Mouse (Mus musculus) liver, postnatal 0 days (tissue): ENCODE measurements around the gene Npas1. TPM values are rescaled to one million over a fixed set of nuclear protein-coding genes. Genes with fewer than 3 reads are reported as not detected.

Experiments used
- ATAC-seq: fragments of 200-750 bp; cut with Nextera tagmentation; 2 replicates; pipeline ENCODE4 v1.8.0; 2017; ENCODE audit warnings: mild to moderate bottlenecking, moderate library complexity
- DNase-seq: peaks from one replicate; pipeline ENCODE4 v3.0.0-alpha.2; 2016
- H3K27ac ChIP-seq: fragments of 300-500 bp; sonication (generic); 2 replicates; pipeline ENCODE4 v1.5.1; 2014; ENCODE audit warnings: antibody characterized with exemption, moderate library complexity, mild to moderate bottlenecking, low read depth
- H3K27me3 ChIP-seq: fragments of 300-500 bp; sonication (generic); 2 replicates; pipeline ENCODE4 v1.6.1; 2014; ENCODE audit warnings: low read length, control low read depth, mixed read lengths; ENCODE audit not compliant: insufficient read depth
- H3K36me3 ChIP-seq: fragments of 300-500 bp; sonication (generic); replicated peaks from 2 replicates; pipeline ENCODE4 v1.6.1; 2014; ENCODE audit warnings: mild to moderate bottlenecking, control low read depth, low read length, moderate library complexity, mixed read lengths; ENCODE audit not compliant: insufficient read depth
- H3K4me1 ChIP-seq: fragments of 300-500 bp; sonication (generic); 2 replicates; pipeline ENCODE4 v1.6.1; 2014; ENCODE audit warnings: antibody characterized with exemption, mild to moderate bottlenecking, control low read depth; ENCODE audit not compliant: insufficient read depth
- H3K4me2 ChIP-seq: fragments of 300-500 bp; sonication (generic); 2 replicates; pipeline ENCODE4 v1.6.1; 2014; ENCODE audit warnings: low read depth, mild to moderate bottlenecking, low read length, moderate library complexity, mixed read lengths
- H3K4me3 ChIP-seq: fragments of 300-500 bp; sonication (generic); 2 replicates; pipeline ENCODE4 v1.5.1; 2014; ENCODE audit warnings: low read depth, low read length
- H3K9ac ChIP-seq: fragments of 300-500 bp; sonication (generic); replicated peaks from 2 replicates; pipeline ENCODE4 v1.6.1; 2014; ENCODE audit warnings: mild to moderate bottlenecking, moderate library complexity
- H3K9me3 ChIP-seq: fragments of 300-500 bp; sonication (generic); 2 replicates; pipeline ENCODE4 v1.6.1; 2016; ENCODE audit warnings: mild to moderate bottlenecking, control low read depth, low read length, mixed read lengths
- CTCF ChIP-seq: sonication (generic); IDR thresholded peaks from 2 replicates; pipeline ENCODE4 v1.5.1; 2016; ENCODE audit warnings: antibody characterized with exemption, low read depth
- EP300 ChIP-seq: IDR thresholded peaks from 2 replicates; pipeline ENCODE4 v1.6.1; 2016; ENCODE audit warnings: antibody characterized with exemption, low read depth, mild to moderate bottlenecking
- WGBS: fragments of 180-500 bp; shearing (Covaris S2); extraction: QIAGEN DNeasy Blood & Tissue Kit; methylation state at CpG from one replicate; pipeline ENCODE4 v1.1.7; 2014; ENCODE audit not compliant: insufficient replicate concordance; 5-methylcytosine and 5-hydroxymethylcytosine counted together
- polyA plus RNA-seq: library from polyadenylated mRNA; unstranded; fragments of >200 nt; fragmentation: Nextera tagmentation; extraction: Ambion mirVana; gene quantifications from 2 replicates; pipeline ENCODE4 v1.2.1, GENCODE M21; 2015

Gene Npas1
- 0.07 and 0.11 TPM in 2 replicates for polyA plus RNA-seq

- no peaks in the 10 kb centered on the region for H3K36me3 ChIP-seq
- no peaks in the 10 kb centered on the region for H3K9me3 ChIP-seq
- DNase-seq (no peak), ATAC-seq (no peak)
- H3K4me1 ChIP-seq, result peaks cover 18% of the 10 kb centered on the region; the same call in 1 of the 2 replicates
- H3K27ac ChIP-seq, result no peak within 1 kb of the TSS
- peaks cover 50% of the 10 kb centered on the region for H3K27me3 ChIP-seq
- WGBS, result 82% methylated on average over 8 of the region's 8 CpGs
- TF ChIP-seq EP300 (no peak), CTCF (no peak)
- 0 out of 2 replicates have a peak within 1 kb of the TSS, but pooled peaks have one; percentile 35 for H3K4me2 ChIP-seq
- H3K4me3 ChIP-seq, result peak within 1 kb of the TSS; percentile 17; the same call in 1 of the 2 replicates
- H3K9ac ChIP-seq, result no peak within 1 kb of the TSS
These were observed at the start of gene Npas1 for GRCm38 (mm10) chr7:16477628-16478027. TSS of gene Npas1 (minus strand) at chr7:16477728.

DNA sequence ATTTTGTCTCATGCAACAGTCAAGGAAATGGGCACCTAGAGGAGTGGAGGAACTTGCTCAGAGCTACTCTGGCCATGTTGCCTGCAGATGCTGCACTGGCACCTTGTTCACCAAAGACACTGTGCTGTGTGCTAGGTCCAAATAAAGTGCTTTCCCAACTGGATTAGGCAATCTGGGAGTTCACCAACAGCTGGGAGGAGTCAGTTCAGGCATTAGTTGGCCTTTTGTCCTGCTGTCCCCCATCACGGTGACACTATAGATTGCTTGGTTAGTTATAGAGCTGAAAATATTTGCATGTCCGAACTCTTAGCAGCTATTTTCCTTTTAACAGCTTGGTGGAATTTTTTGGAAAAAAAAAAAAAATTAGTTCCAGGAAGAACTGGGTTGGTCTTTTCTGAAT, 48.5 kb upstream of the Npas1 start:
- Histone ChIP-seq H3K9ac (no peak overlapping the region), H3K27ac (peak overlapping the region; percentile 48), H3K4me1 (peaks cover 6% of the 10 kb centered on the region; the same call in 1 of the 2 replicates), H3K4me3 (no peak overlapping the region), H3K36me3 (no peaks in the 10 kb centered on the region), H3K27me3 (no peaks in the 10 kb centered on the region), H3K4me2 (no peak overlapping the region), H3K9me3 (no peaks in the 10 kb centered on the region)
- 71% methylated on average over 2 of the region's 2 CpGs for WGBS
- DNase-seq, result peak; percentile 31
- no peak for TF ChIP-seq CTCF
- no peak for TF ChIP-seq EP300
- ATAC-seq, result peak; percentile 96

GRCm38 (mm10) chr7:16525448-16525847, 47.9 kb upstream of the Npas1 start:
- 69% methylated on average over 3 of the region's 3 CpGs for WGBS
- Histone ChIP-seq H3K36me3 (no peaks in the 10 kb centered on the region), H3K4me2 (no peak overlapping the region), H3K27me3 (no peaks in the 10 kb centered on the region), H3K4me3 (no peak overlapping the region), H3K27ac (peak overlapping the region; percentile 48; the same call in 1 of the 2 replicates), H3K9ac (no peak overlapping the region), H3K4me1 (peaks cover 6% of the 10 kb centered on the region; the same call in 1 of the 2 replicates), H3K9me3 (no peaks in the 10 kb centered on the region)
- TF ChIP-seq CTCF, result no peak
- no peak for TF ChIP-seq EP300
- ATAC-seq (peak; percentile 64), DNase-seq (no peak)

- TF ChIP-seq EP300 (no peak), CTCF (no peak)
- H3K9me3 ChIP-seq, result no peaks in the 10 kb centered on the region
- H3K27ac ChIP-seq, result no peak overlapping the region
- no peak for ATAC-seq
- no peak overlapping the region for H3K4me2 ChIP-seq
- H3K9ac ChIP-seq, result no peak overlapping the region
- DNase-seq, result no peak
- H3K4me1 ChIP-seq, result peaks cover 6% of the 10 kb centered on the region; the same call in 1 of the 2 replicates
- H3K36me3 ChIP-seq, result no peaks in the 10 kb centered on the region
- H3K4me3 ChIP-seq, result no peak overlapping the region
- H3K27me3 ChIP-seq, result no peaks in the 10 kb centered on the region
- 79% methylated on average over 2 of the region's 2 CpGs for WGBS
These were observed 46.8 kb upstream of the Npas1 start for GRCm38 (mm10) chr7:16524308-16524707.

DNA sequence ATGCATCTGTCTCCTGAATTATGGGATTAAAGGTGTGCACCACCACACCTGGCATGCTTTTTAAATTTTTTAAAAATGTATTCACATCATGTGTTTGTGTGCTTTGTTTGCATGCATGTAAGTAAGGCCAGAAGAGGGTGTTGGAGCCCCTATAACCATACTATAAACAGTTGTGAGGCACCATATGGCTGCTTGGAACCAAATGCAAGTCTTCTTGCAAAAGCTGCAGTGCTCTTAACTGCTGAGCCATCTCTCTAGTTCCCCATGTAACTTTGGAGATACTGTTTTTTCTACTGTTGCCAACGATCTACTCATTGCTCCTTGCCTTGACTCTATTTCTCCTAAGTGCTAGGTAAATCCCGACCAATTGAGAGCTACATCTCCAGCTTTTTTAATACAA, 41.8 kb upstream of the Npas1 start:
- Histone ChIP-seq H3K4me2 (no peak overlapping the region), H3K9me3 (no peaks in the 10 kb centered on the region), H3K4me3 (no peak overlapping the region), H3K27ac (no peak overlapping the region), H3K9ac (no peak overlapping the region), H3K4me1 (no peaks in the 10 kb centered on the region), H3K36me3 (no peaks in the 10 kb centered on the region; the same call in 1 of the 2 replicates), H3K27me3 (no peaks in the 10 kb centered on the region)
- WGBS, result 81% methylated on average over 2 of the region's 2 CpGs
- no peak for TF ChIP-seq EP300
- TF ChIP-seq CTCF, result no peak
- ATAC-seq (no peak), DNase-seq (no peak)

DNA sequence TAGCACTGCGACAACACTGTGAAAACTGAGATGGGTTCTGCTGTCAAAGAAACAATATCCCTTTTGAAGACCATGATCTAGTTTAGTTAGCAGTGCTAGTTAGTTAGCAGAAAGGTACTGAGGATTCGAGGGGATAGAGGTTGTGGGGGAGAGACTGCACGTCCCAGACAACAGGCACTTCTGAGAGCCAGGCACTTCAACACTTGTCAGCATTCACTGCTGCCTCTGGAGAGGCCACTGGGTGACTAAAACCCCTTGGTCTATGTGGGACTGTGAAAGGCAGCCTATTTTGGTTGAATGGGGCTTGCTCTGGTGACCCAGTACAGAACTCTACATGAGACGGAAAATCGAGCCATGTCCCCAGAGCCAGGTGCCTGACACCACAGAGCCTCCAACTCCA, 39.7 kb upstream of the Npas1 start:
- WGBS, result 83% methylated on average over 5 of the region's 5 CpGs
- H3K4me2 ChIP-seq, result no peak overlapping the region
- H3K36me3 ChIP-seq, result peaks cover 2% of the 10 kb centered on the region; the same call in 1 of the 2 replicates
- H3K4me3 ChIP-seq, result no peak overlapping the region
- H3K9ac ChIP-seq, result no peak overlapping the region
- H3K27ac ChIP-seq, result no peak overlapping the region
- ATAC-seq (no peak), DNase-seq (no peak)
- no peaks in the 10 kb centered on the region for H3K27me3 ChIP-seq
- TF ChIP-seq EP300 (no peak), CTCF (no peak)
- H3K9me3 ChIP-seq, result no peaks in the 10 kb centered on the region
- no peaks in the 10 kb centered on the region for H3K4me1 ChIP-seq

GRCm38 (mm10) chr7:16507284-16507683, 29.8 kb upstream of the Npas1 start:
- ATAC-seq, result no peak
- H3K4me1 ChIP-seq, result peaks cover 21% of the 10 kb centered on the region
- no peak overlapping the region for H3K27ac ChIP-seq
- no peak overlapping the region for H3K9ac ChIP-seq
- 9% methylated on average over 3 of the region's 3 CpGs for WGBS
- peaks cover 25% of the 10 kb centered on the region for H3K36me3 ChIP-seq
- H3K4me2 ChIP-seq, result no peak overlapping the region
- peak; percentile 63 for DNase-seq
- no peaks in the 10 kb centered on the region for H3K27me3 ChIP-seq
- no peak overlapping the region for H3K4me3 ChIP-seq
- H3K9me3 ChIP-seq, result no peaks in the 10 kb centered on the region
- TF ChIP-seq CTCF (peak; percentile 81), EP300 (no peak)
